Mouse (Mus musculus) heart, embryonic 16.5 days (tissue): ENCODE measurements around the gene Krt9. TPM values are rescaled to one million over a fixed set of nuclear protein-coding genes. Genes with fewer than 3 reads are reported as not detected.

Source experiments
- ATAC-seq: fragments of 200-750 bp; cut with Nextera tagmentation; replicated peaks from 2 replicates; pipeline ENCODE4 v1.8.0; 2017; ENCODE audit warnings: moderate number of reproducible peaks; ENCODE audit not compliant: insufficient read depth, low FRiP score; ENCODE audit errors: extremely low read depth
- H3K27ac ChIP-seq: fragments of 300-500 bp; sonication (generic); 2 replicates; pipeline ENCODE4 v1.5.1; 2014; ENCODE audit warnings: mild to moderate bottlenecking, low read length, control low read depth, moderate library complexity
- H3K27me3 ChIP-seq: fragments of 300-500 bp; sonication (generic); 2 replicates; pipeline ENCODE4 v1.6.1; 2014; ENCODE audit warnings: low read length, mixed read lengths; ENCODE audit not compliant: control insufficient read depth, insufficient read depth
- H3K36me3 ChIP-seq: fragments of 300-500 bp; sonication (generic); 2 replicates; pipeline ENCODE4 v1.6.1; 2014; ENCODE audit not compliant: control insufficient read depth, insufficient read depth
- H3K4me1 ChIP-seq: fragments of 300-500 bp; sonication (generic); 2 replicates; pipeline ENCODE4 v1.6.1; 2014; ENCODE audit warnings: low read length, mixed read lengths; ENCODE audit not compliant: control insufficient read depth, insufficient read depth
- H3K4me2 ChIP-seq: fragments of 300-500 bp; sonication (generic); 2 replicates; pipeline ENCODE4 v1.6.1; 2014; ENCODE audit warnings: low read depth, mild to moderate bottlenecking, control low read depth, low read length
- H3K4me3 ChIP-seq: fragments of 300-500 bp; sonication (generic); 2 replicates; pipeline ENCODE4 v1.5.1; 2014; ENCODE audit warnings: mild to moderate bottlenecking, control low read depth, low read length
- H3K9ac ChIP-seq: fragments of 300-500 bp; sonication (generic); 2 replicates; pipeline ENCODE4 v1.6.1; 2014; ENCODE audit warnings: low read length, control low read depth
- H3K9me3 ChIP-seq: fragments of 300-500 bp; sonication (generic); replicated peaks from 2 replicates; pipeline ENCODE4 v1.6.1; 2016; ENCODE audit warnings: low read length; ENCODE audit not compliant: control insufficient read depth
- WGBS: fragments of 180-500 bp; shearing (Covaris S2); extraction: QIAGEN DNeasy Blood & Tissue Kit; methylation state at CpG from one replicate; pipeline ENCODE4 v1.1.7; 2014; 5-methylcytosine and 5-hydroxymethylcytosine counted together
- polyA plus RNA-seq: library from polyadenylated mRNA; unstranded; fragments of >200 nt; fragmentation: Nextera tagmentation; extraction: Ambion mirVana; gene quantifications from 2 replicates; pipeline ENCODE4 v1.2.1, GENCODE M21; 2015

Krt9 gene
- polyA plus RNA-seq, 1 experiment from 2014 or later: not detected

DNA sequence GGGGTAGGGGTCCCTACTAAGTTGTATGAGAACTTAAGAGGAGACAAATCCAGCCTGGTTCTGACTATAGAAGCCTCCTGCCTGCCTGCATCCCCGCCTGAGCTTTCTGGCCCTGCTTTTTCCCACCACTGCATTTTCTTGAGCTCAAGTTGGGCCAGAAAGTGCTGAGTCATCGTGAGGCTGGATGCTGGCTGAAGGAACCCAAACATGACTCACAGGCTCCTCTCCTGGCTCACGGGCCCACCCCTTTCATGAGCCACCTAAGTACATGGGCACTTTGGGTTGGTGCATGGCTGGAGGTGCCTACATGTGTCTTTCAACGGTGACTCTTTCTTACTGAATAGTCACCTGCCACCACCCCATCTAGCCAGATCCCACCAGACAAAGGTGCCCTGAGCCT, 5.6 kb upstream of the Krt9 start:
- Histone ChIP-seq H3K9ac (no peak overlapping the region), H3K9me3 (no peaks in the 10 kb centered on the region), H3K4me1 (no peaks in the 10 kb centered on the region), H3K4me3 (no peak overlapping the region), H3K36me3 (no peaks in the 10 kb centered on the region), H3K4me2 (no peak overlapping the region), H3K27me3 (no peaks in the 10 kb centered on the region), H3K27ac (no peak overlapping the region)
- 56% methylated on average over 4 of the region's 4 CpGs for WGBS
- no peak for ATAC-seq

DNA sequence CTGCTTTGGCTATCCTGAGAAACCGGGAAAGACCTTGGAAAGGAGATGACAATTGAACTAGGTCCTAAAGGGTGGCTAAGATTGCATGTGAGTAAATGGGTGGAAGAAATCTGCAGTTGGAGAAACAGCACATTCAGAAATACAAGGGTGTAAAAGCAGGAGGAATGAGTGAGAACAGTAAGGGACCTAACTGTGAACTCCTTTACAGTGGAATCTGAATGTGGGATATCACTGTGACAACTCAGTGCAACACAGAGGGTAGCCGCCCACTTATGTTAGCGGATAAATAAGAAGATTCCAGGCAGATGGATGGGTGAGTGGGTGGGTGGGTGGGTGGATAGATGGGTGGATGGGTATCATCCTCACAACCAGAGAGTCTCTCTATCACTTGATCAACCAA, 1.2 kb downstream of the Krt9 start:
- Histone ChIP-seq H3K4me3 (no peak overlapping the region), H3K27me3 (no peaks in the 10 kb centered on the region), H3K4me2 (no peak overlapping the region), H3K4me1 (no peaks in the 10 kb centered on the region), H3K36me3 (no peaks in the 10 kb centered on the region), H3K9ac (no peak overlapping the region), H3K9me3 (no peaks in the 10 kb centered on the region), H3K27ac (no peak overlapping the region)
- ATAC-seq: no peak
- 79% methylated on average over 3 of the region's 3 CpGs for WGBS

DNA sequence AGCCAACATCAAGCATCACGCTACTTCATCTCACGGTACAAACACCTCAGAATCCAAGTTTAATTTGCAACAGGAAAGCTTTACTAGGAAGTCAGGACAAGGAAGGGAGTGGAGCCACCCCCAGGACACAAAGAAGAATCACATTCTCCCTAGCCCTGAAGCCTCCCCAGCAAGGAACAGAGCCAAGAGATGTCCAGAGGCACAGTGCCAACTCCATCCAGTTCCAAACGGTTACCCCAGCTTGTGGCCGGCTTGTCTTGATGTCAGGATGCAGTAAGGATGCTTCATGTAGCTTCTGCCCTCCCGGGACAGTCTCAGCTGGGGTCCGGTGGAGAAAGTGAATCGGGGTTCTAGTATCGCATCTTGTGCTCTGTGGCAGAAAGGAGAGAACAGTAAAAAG, 6.3 kb downstream of the Krt9 start:
- H3K27me3 ChIP-seq: no peaks in the 10 kb centered on the region
- H3K27ac ChIP-seq: no peak overlapping the region
- H3K4me1 ChIP-seq: no peaks in the 10 kb centered on the region
- no peak overlapping the region for H3K9ac ChIP-seq
- H3K36me3 ChIP-seq: no peaks in the 10 kb centered on the region
- ATAC-seq: no peak
- H3K4me3 ChIP-seq: no peak overlapping the region
- 76% methylated on average over 8 of the region's 8 CpGs for WGBS
- no peaks in the 10 kb centered on the region for H3K9me3 ChIP-seq
- no peak overlapping the region for H3K4me2 ChIP-seq

DNA sequence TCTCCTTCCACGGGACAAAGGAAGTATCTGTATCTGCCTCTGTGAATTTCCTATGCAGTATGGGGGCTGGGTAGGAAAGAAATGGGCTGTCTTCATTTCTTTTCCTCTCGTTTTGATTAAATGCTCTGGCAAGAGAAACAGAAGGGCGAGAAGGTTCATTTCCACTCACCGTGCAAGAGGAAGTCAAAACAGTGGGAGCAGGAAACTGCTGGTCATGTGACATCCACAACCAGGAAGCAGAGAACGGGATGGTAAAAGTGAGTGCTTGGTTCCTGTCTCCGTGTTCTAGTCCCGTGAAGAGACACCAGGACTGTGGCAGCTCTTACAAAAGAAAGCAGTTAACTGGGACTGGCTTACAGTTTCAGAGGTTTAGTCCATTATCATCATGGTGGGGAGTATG, 11.3 kb downstream of the Krt9 start:
- Histone ChIP-seq H3K4me1 (no peaks in the 10 kb centered on the region), H3K9me3 (no peaks in the 10 kb centered on the region), H3K9ac (no peak overlapping the region), H3K27ac (no peak overlapping the region), H3K4me2 (no peak overlapping the region), H3K4me3 (no peak overlapping the region), H3K27me3 (no peaks in the 10 kb centered on the region), H3K36me3 (no peaks in the 10 kb centered on the region)
- ATAC-seq: no peak
- WGBS: 61% methylated on average over 7 of the region's 7 CpGs

DNA sequence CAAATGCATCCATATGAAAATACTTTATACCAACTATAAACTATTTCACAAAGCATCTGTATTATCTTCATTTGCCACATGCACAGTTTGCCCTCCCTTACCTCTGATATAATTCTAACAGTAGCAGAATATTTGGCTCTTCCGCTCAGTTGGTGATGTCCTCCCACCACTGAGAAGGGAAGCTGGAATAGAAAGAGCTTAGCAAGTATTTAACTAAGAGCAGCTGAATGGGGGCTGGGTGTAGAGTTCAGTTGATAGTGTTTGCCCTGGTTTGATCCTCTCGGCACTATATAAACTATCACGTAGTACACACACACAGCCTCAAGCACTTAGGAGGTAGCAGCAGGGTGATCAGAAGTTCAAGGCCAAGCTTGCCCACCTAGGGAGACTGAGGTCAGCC, 13.8 kb downstream of the Krt9 start:
- Histone ChIP-seq H3K36me3 (no peaks in the 10 kb centered on the region), H3K4me2 (no peak overlapping the region), H3K27ac (no peak overlapping the region), H3K4me1 (no peaks in the 10 kb centered on the region), H3K4me3 (no peak overlapping the region), H3K9me3 (no peaks in the 10 kb centered on the region), H3K27me3 (no peaks in the 10 kb centered on the region), H3K9ac (no peak overlapping the region)
- WGBS: 59% methylated on average over 3 of the region's 3 CpGs
- no peak for ATAC-seq

DNA sequence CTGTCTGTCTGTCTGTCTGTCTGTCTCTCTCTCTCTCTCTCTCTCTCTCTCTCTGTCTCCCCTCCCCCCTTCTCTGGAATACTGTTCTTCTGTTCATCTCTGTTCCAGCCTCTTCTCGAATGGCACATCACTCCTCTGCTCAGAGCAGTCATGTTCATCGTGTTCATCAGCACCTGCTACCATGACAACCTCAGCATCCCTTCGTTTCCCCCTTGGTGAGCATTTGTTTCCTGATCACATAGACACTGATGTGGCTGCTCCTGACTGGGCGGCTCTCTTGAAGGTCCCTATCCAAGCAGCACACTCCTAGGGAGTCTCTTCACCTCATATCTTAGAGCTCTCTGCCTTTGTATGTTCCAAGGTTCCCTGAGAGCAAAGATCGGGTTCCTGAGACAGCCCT, 14.7 kb downstream of the Krt9 start:
- Histone ChIP-seq H3K27ac (no peak overlapping the region), H3K27me3 (no peaks in the 10 kb centered on the region), H3K4me2 (no peak overlapping the region), H3K9me3 (no peaks in the 10 kb centered on the region), H3K4me1 (no peaks in the 10 kb centered on the region), H3K4me3 (no peak overlapping the region), H3K9ac (no peak overlapping the region), H3K36me3 (no peaks in the 10 kb centered on the region)
- no peak for ATAC-seq
- 72% methylated on average over 5 of the region's 5 CpGs for WGBS

DNA sequence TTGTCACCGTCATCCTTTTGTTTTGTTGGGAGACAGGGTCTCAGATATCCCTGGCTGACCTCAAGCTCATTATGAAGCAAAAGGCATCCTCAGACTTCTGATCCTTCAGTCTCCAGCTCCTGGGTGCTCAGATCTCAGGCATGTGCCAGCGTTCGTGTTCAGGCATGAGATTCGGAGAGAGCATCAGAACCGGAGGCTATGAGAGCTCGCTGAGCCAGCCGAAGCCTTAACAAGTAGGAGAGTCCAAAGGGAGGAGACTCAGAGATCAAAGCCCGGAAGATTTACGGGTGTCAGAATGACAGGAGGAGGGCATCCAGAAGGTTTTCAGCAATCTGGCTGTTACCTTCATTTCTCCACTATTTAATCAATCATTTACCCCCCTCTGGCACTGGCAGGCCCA, 16.3 kb downstream of the Krt9 start:
- 66% methylated on average over 9 of the region's 9 CpGs for WGBS
- no peak overlapping the region for H3K4me2 ChIP-seq

DNA sequence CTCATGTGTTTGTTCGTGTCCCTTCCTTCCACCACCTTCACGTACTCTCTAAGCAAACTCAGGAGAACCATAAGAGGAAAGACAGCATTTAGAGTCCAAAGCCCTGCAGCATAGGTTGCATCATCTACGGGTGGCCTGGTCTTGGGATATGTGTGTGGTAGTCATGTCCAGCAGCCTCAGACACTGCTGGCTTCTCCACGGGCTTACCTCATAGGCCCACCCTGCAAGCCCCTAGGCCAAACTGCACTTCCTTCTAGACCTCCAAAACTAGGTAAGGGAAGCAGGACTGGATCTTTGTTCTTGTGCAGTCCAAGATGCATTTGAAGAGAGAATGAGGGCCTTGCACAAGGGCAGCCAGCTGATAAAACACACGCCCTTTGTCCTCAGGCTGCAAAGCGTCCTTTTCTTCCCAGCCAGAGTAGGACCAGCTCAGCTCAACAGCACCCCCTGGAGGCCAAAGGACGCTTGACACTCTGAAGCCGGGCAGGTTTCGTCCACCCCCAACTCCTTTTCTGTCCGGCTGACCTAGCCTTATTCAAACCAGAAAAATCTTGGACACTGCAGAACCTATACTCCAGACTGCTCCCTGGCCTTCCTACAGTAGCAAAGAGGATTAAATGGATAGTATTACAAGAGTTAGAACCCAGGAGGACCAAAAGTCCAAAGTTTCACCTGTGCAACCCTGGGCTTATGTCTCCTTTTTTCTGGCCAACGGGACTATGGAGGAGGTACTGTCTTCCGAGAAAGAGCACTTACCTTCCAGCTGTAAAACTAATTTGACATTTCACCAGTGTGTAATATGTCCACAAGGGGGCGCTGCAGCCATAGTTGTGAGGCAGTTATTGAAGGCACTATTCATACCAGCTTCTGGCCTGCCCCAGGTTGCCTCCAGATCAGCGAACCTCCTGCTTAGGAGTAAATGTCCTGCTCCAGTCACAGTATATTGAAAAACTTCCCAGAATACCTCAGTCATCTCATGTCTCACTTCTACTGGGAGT, 24.0 kb downstream of the Krt9 start:
- no peak for ATAC-seq
- no peaks in the 10 kb centered on the region for H3K9me3 ChIP-seq
- H3K4me1 ChIP-seq: no peaks in the 10 kb centered on the region
- H3K4me3 ChIP-seq: no peak overlapping the region
- H3K27ac ChIP-seq: no peak overlapping the region
- no peak overlapping the region for H3K9ac ChIP-seq
- no peaks in the 10 kb centered on the region for H3K36me3 ChIP-seq
- H3K4me2 ChIP-seq: no peak overlapping the region
- no peaks in the 10 kb centered on the region for H3K27me3 ChIP-seq
- WGBS: 31% methylated on average over 14 of the region's 14 CpGs

More for the DNA sequence above, 16.3 kb downstream of the Krt9 start:
- no peaks in the 10 kb centered on the region for H3K4me1 ChIP-seq
- H3K27ac ChIP-seq: no peak overlapping the region
- no peak overlapping the region for H3K9ac ChIP-seq
- no peaks in the 10 kb centered on the region for H3K9me3 ChIP-seq
- H3K4me3 ChIP-seq: no peak overlapping the region
- H3K36me3 ChIP-seq: no peaks in the 10 kb centered on the region
- no peaks in the 10 kb centered on the region for H3K27me3 ChIP-seq
- ATAC-seq: no peak

DNA sequence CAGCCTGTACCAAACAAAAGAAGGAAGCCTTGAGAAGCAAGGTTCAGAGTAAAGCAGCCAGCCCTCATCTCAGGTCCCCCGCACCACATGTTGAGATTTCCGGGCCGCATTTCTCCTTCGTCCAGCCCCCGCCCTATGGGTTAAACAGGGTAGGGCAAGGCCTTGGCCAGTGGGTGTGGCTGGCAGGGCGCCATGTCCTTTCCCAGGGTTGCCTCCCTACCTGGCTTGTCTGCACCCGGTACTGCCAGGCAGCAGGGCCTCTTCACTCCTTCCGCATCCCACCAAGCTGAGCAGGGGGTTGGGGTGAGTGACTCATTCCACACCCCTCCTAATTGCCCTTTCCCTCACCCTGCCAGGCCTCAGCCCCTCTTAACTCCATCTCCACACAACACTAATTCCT, 25.0 kb downstream of the Krt9 start:
- H3K4me2 ChIP-seq: no peak overlapping the region
- WGBS: 46% methylated on average over 8 of the region's 8 CpGs
- H3K4me3 ChIP-seq: no peak overlapping the region
- H3K27me3 ChIP-seq: no peaks in the 10 kb centered on the region
- ATAC-seq: peak; percentile 69
- H3K36me3 ChIP-seq: no peaks in the 10 kb centered on the region
- H3K9ac ChIP-seq: no peak overlapping the region
- H3K9me3 ChIP-seq: no peaks in the 10 kb centered on the region
- H3K27ac ChIP-seq: peak overlapping the region; percentile 0; the same call in 1 of the 2 replicates
- no peaks in the 10 kb centered on the region for H3K4me1 ChIP-seq
